Mouse (Mus musculus) hindbrain, embryonic 12.5 days (tissue): ENCODE measurements around the gene Stk4. TPM values are rescaled to one million over a fixed set of nuclear protein-coding genes. Genes with fewer than 3 reads are reported as not detected.

Experiments
- ATAC-seq: fragments of 200-750 bp; cut with Nextera tagmentation; 2 replicates; pipeline ENCODE4 v1.8.0; 2017; ENCODE audit warnings: moderate TSS enrichment; ENCODE audit not compliant: low FRiP score
- H3K27ac ChIP-seq: fragments of 300-500 bp; sonication (generic); 2 replicates; pipeline ENCODE4 v1.5.1; 2016; ENCODE audit warnings: mild to moderate bottlenecking
- H3K27me3 ChIP-seq: fragments of 300-500 bp; sonication (generic); 2 replicates; pipeline ENCODE4 v1.6.1; 2016; ENCODE audit warnings: mild to moderate bottlenecking
- H3K36me3 ChIP-seq: fragments of 300-500 bp; sonication (generic); 2 replicates; pipeline ENCODE4 v1.6.1; 2016; ENCODE audit warnings: mild to moderate bottlenecking
- H3K4me1 ChIP-seq: fragments of 300-500 bp; sonication (generic); 2 replicates; pipeline ENCODE4 v1.6.1; 2016
- H3K4me2 ChIP-seq: fragments of 300-500 bp; sonication (generic); replicated peaks from 2 replicates; pipeline ENCODE4 v1.6.1; 2016; ENCODE audit warnings: mild to moderate bottlenecking
- H3K4me3 ChIP-seq: fragments of 300-500 bp; sonication (generic); 2 replicates; pipeline ENCODE4 v1.5.1; 2016; ENCODE audit warnings: mild to moderate bottlenecking
- H3K9ac ChIP-seq: fragments of 300-500 bp; sonication (generic); 2 replicates; pipeline ENCODE4 v1.6.1; 2016; ENCODE audit warnings: mild to moderate bottlenecking, moderate library complexity
- H3K9me3 ChIP-seq: fragments of 300-500 bp; sonication (generic); replicated peaks from 2 replicates; pipeline ENCODE4 v1.6.1; 2016; ENCODE audit warnings: mild to moderate bottlenecking
- WGBS: fragments of 180-500 bp; shearing (Covaris S2); methylation state at CpG from one replicate; pipeline ENCODE4 v1.1.7; 2016; 5-methylcytosine and 5-hydroxymethylcytosine counted together
- polyA plus RNA-seq: library from polyadenylated mRNA; unstranded; fragments of >200 nt; fragmentation: Nextera tagmentation; extraction: Ambion mirVana; gene quantifications from 2 replicates; pipeline ENCODE4 v1.2.1, GENCODE M21; 2016

The Stk4 gene
- polyA plus RNA-seq, 1 experiment from 2014 or later: 32.0 TPM

GRCm38 (mm10) chr2:164083609-164084341 is 13.7 kb downstream of the Stk4 start:
- H3K36me3 ChIP-seq: peaks cover 83% of the 10 kb centered on the region
- H3K9me3 ChIP-seq: no peaks in the 10 kb centered on the region
- H3K4me2 ChIP-seq: no peak overlapping the region
- 93% methylated on average over 19 of the region's 19 CpGs for WGBS
- no peak overlapping the region for H3K9ac ChIP-seq
- H3K27ac ChIP-seq: no peak overlapping the region
- H3K4me1 ChIP-seq: no peaks in the 10 kb centered on the region
- ATAC-seq: no peak
- no peak overlapping the region for H3K4me3 ChIP-seq
- H3K27me3 ChIP-seq: no peaks in the 10 kb centered on the region

GRCm38 (mm10) chr2:164084342-164084700 is 14.2 kb downstream of the Stk4 start:
- H3K4me3 ChIP-seq: no peak overlapping the region
- no peak overlapping the region for H3K4me2 ChIP-seq
- H3K36me3 ChIP-seq: peaks cover 88% of the 10 kb centered on the region
- H3K27ac ChIP-seq: no peak overlapping the region
- 95% methylated on average over 7 of the region's 7 CpGs for WGBS
- no peaks in the 10 kb centered on the region for H3K27me3 ChIP-seq
- ATAC-seq: no peak
- no peaks in the 10 kb centered on the region for H3K9me3 ChIP-seq
- H3K4me1 ChIP-seq: no peaks in the 10 kb centered on the region
- H3K9ac ChIP-seq: no peak overlapping the region

- 96% methylated on average over 6 of the region's 6 CpGs for WGBS
- no peak overlapping the region for H3K27ac ChIP-seq
- no peaks in the 10 kb centered on the region for H3K9me3 ChIP-seq
- no peak overlapping the region for H3K9ac ChIP-seq
- no peaks in the 10 kb centered on the region for H3K4me1 ChIP-seq
- H3K36me3 ChIP-seq: peaks cover 73% of the 10 kb centered on the region
- ATAC-seq: no peak
- H3K4me3 ChIP-seq: no peak overlapping the region
- no peaks in the 10 kb centered on the region for H3K27me3 ChIP-seq
- no peak overlapping the region for H3K4me2 ChIP-seq
Observed at GRCm38 (mm10) chr2:164087416-164088017, 17.4 kb downstream of the Stk4 start.

- H3K9me3 ChIP-seq: no peaks in the 10 kb centered on the region
- no peaks in the 10 kb centered on the region for H3K27me3 ChIP-seq
- no peak overlapping the region for H3K27ac ChIP-seq
- peaks cover 57% of the 10 kb centered on the region for H3K36me3 ChIP-seq
- no peaks in the 10 kb centered on the region for H3K4me1 ChIP-seq
- 91% methylated on average over 4 of the region's 4 CpGs for WGBS
- no peak overlapping the region for H3K4me2 ChIP-seq
- ATAC-seq: no peak
- no peak overlapping the region for H3K9ac ChIP-seq
- H3K4me3 ChIP-seq: no peak overlapping the region
Observed at GRCm38 (mm10) chr2:164089508-164089907, 19.4 kb downstream of the Stk4 start.

- H3K9ac ChIP-seq: no peak overlapping the region
- no peaks in the 10 kb centered on the region for H3K27me3 ChIP-seq
- H3K27ac ChIP-seq: no peak overlapping the region
- no peak for ATAC-seq
- no peak overlapping the region for H3K4me2 ChIP-seq
- H3K4me1 ChIP-seq: no peaks in the 10 kb centered on the region
- peaks cover 29% of the 10 kb centered on the region for H3K36me3 ChIP-seq
- no peaks in the 10 kb centered on the region for H3K9me3 ChIP-seq
- no peak overlapping the region for H3K4me3 ChIP-seq
- 86% methylated on average over 7 of the region's 7 CpGs for WGBS
Observed at GRCm38 (mm10) chr2:164094152-164094551, 24.0 kb downstream of the Stk4 start.

GRCm38 (mm10) chr2:164098603-164099250 is 28.6 kb downstream of the Stk4 start:
- Histone ChIP-seq H3K27ac (no peak overlapping the region), H3K9ac (no peak overlapping the region), H3K4me1 (no peaks in the 10 kb centered on the region), H3K4me3 (no peak overlapping the region), H3K27me3 (no peaks in the 10 kb centered on the region), H3K9me3 (no peaks in the 10 kb centered on the region), H3K4me2 (no peak overlapping the region), H3K36me3 (peaks cover 43% of the 10 kb centered on the region)
- no peak for ATAC-seq
- 92% methylated on average over 11 of the region's 11 CpGs for whole genome bisulfite sequencing

- no peak for ATAC-seq
- Histone ChIP-seq H3K27me3 (no peaks in the 10 kb centered on the region), H3K9ac (no peak overlapping the region), H3K4me2 (no peak overlapping the region), H3K36me3 (peaks cover 56% of the 10 kb centered on the region), H3K9me3 (no peaks in the 10 kb centered on the region), H3K27ac (no peak overlapping the region), H3K4me3 (no peak overlapping the region), H3K4me1 (no peaks in the 10 kb centered on the region)
- WGBS: 94% methylated on average over 1 of the region's 1 CpGs
Observed at GRCm38 (mm10) chr2:164101936-164102335, 31.8 kb downstream of the Stk4 start.

GRCm38 (mm10) chr2:164102366-164102765 is 32.2 kb downstream of the Stk4 start:
- no peaks in the 10 kb centered on the region for H3K27me3 ChIP-seq
- H3K27ac ChIP-seq: no peak overlapping the region
- no peaks in the 10 kb centered on the region for H3K9me3 ChIP-seq
- no peaks in the 10 kb centered on the region for H3K4me1 ChIP-seq
- no peak overlapping the region for H3K4me3 ChIP-seq
- H3K36me3 ChIP-seq: peaks cover 56% of the 10 kb centered on the region
- H3K9ac ChIP-seq: no peak overlapping the region
- WGBS: 85% methylated on average over 3 of the region's 3 CpGs
- ATAC-seq: no peak
- no peak overlapping the region for H3K4me2 ChIP-seq

- WGBS: 39% methylated on average over 4 of the region's 4 CpGs
- no peak for ATAC-seq
- Histone ChIP-seq H3K27me3 (no peaks in the 10 kb centered on the region), H3K9ac (no peak overlapping the region), H3K4me1 (no peaks in the 10 kb centered on the region), H3K36me3 (peaks cover 51% of the 10 kb centered on the region), H3K4me3 (no peak overlapping the region), H3K4me2 (no peak overlapping the region), H3K27ac (no peak overlapping the region), H3K9me3 (no peaks in the 10 kb centered on the region)
Observed at GRCm38 (mm10) chr2:164103501-164103900, 33.4 kb downstream of the Stk4 start.

- Histone ChIP-seq H3K4me1 (no peaks in the 10 kb centered on the region), H3K9ac (no peak overlapping the region), H3K27me3 (no peaks in the 10 kb centered on the region), H3K4me3 (no peak overlapping the region), H3K36me3 (peaks cover 28% of the 10 kb centered on the region), H3K27ac (no peak overlapping the region), H3K4me2 (no peak overlapping the region), H3K9me3 (no peaks in the 10 kb centered on the region)
- 83% methylated on average over 14 of the region's 14 CpGs for WGBS
- no peak for ATAC-seq
Observed at GRCm38 (mm10) chr2:164106287-164107035, 36.3 kb downstream of the Stk4 start.

GRCm38 (mm10) chr2:164107125-164107874 is 37.2 kb downstream of the Stk4 start:
- H3K36me3 ChIP-seq: peaks cover 27% of the 10 kb centered on the region
- H3K9ac ChIP-seq: no peak overlapping the region
- no peaks in the 10 kb centered on the region for H3K9me3 ChIP-seq
- 69% methylated on average over 16 of the region's 16 CpGs for WGBS
- no peak overlapping the region for H3K27ac ChIP-seq
- no peak overlapping the region for H3K4me2 ChIP-seq
- no peak overlapping the region for H3K4me3 ChIP-seq
- H3K27me3 ChIP-seq: no peaks in the 10 kb centered on the region
- no peak for ATAC-seq
- no peaks in the 10 kb centered on the region for H3K4me1 ChIP-seq

GRCm38 (mm10) chr2:164108501-164108900 is 38.4 kb downstream of the Stk4 start:
- Histone ChIP-seq H3K9ac (no peak overlapping the region), H3K36me3 (peaks cover 29% of the 10 kb centered on the region), H3K27me3 (no peaks in the 10 kb centered on the region), H3K9me3 (no peaks in the 10 kb centered on the region), H3K27ac (no peak overlapping the region), H3K4me1 (no peaks in the 10 kb centered on the region), H3K4me2 (no peak overlapping the region), H3K4me3 (no peak overlapping the region)
- no peak for ATAC-seq
- 58% methylated on average over 4 of the region's 4 CpGs for WGBS
